Mouse (Mus musculus): ENCODE data around the gene Lrmda.

- TF ChIP-seq CTCF (IDR thresholded peaks at IDR 0.05) = no peak
- TF ChIP-seq POLR2A (IDR thresholded peaks at IDR 0.05; ENCODE audit: insufficient read depth, low read depth, low read length) = no peak
- TF ChIP-seq EP300 (IDR thresholded peaks at IDR 0.05; ENCODE audit: insufficient read depth, low read depth, low read length) = no peak
These were observed 923.1 kb downstream of the Lrmda start for GRCm38 (mm10) chr14:22942569-22942968.

All from heart, adult 2 months (tissue).